Mouse (Mus musculus): ENCODE results near the gene Ncapd2.

- TF ChIP-seq CTCF (IDR thresholded peaks at IDR 0.05; ENCODE audit: low read depth) (no peak), EP300 (optimal IDR thresholded peaks at IDR 0.05) (no peak)
Observed at GRCm38 (mm10) chr6:125166861-125167650, 24.4 kb downstream of the Ncapd2 start.
